Mouse (Mus musculus) megakaryocyte, embryonic 14.5 days (primary cell): ENCODE data around the gene Gins1. TPM values are rescaled to one million over a fixed set of nuclear protein-coding genes. Genes with fewer than 3 reads are reported as not detected.
"Not testable (repeated sequence)": the region's sequence is repeated elsewhere in the genome, so short reads cannot be mapped to it uniquely, and the experiment has no call there.

Experiments used
- H3K27me3 ChIP-seq: replicated peaks from 2 replicates; pipeline ENCODE3; 2012; ENCODE audit warnings: inconsistent platforms
- H3K36me3 ChIP-seq: replicated peaks from 2 replicates; pipeline ENCODE3; 2012; ENCODE audit warnings: low read length, inconsistent platforms, mixed read lengths
- H3K4me1 ChIP-seq: 2 replicates; pipeline ENCODE4 v1.6.1; 2012; ENCODE audit warnings: inconsistent platforms
- H3K4me3 ChIP-seq: replicated peaks from 2 replicates; pipeline ENCODE3; 2012; ENCODE audit warnings: moderate library complexity, mild to moderate bottlenecking, inconsistent platforms
- H3K9me3 ChIP-seq: 2 replicates; pipeline ENCODE4 v1.6.1; 2012; ENCODE audit warnings: inconsistent platforms
- FLI1 ChIP-seq: IDR thresholded peaks from 2 replicates; pipeline ENCODE4 v1.6.1; 2012; ENCODE audit warnings: low read length, inconsistent platforms, mixed read lengths
- GATA1 ChIP-seq: IDR thresholded peaks from 3 replicates; pipeline ENCODE4 v1.6.1; 2012; ENCODE audit warnings: mixed read lengths, low read length, inconsistent platforms, borderline replicate concordance
- polyA plus RNA-seq: library from polyadenylated mRNA; stranded (reverse); fragments of >175 nt; gene quantifications from 2 replicates; pipeline ENCODE4 v1.2.3, GENCODE M21; 2012; ENCODE audit warnings: low replicate concordance; ENCODE audit not compliant: insufficient read depth

Gins1 gene
- polyA plus RNA-seq, 1 experiment: 7.9 TPM

DNA sequence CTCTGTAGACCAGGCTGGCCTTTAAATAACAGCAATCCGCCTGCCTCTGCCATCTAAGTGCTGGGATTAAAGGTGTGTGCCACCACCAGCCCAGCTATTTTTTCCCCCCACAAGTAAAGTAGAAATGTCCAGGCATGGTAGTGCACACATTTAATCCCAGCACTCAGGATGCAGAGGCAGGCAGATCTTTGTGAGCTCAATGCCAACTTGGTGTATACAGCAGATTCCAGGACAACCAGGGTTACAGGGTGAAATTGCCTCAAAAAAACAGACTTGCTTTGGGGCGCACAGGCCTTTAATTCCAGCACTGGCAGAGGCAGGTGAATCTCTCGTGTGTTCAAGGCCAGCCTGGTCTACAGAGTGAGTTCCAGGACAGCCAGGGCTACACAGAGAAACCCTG, 17.8 kb downstream of the Gins1 start:
- Histone ChIP-seq H3K4me1 (peaks cover 17% of the 10 kb centered on the region), H3K4me3 (no peak overlapping the region), H3K36me3 (peaks cover 51% of the 10 kb centered on the region), H3K9me3 (no peaks in the 10 kb centered on the region), H3K27me3 (no peaks in the 10 kb centered on the region)
- TF ChIP-seq GATA1 (no peak), FLI1 (no peak)

DNA sequence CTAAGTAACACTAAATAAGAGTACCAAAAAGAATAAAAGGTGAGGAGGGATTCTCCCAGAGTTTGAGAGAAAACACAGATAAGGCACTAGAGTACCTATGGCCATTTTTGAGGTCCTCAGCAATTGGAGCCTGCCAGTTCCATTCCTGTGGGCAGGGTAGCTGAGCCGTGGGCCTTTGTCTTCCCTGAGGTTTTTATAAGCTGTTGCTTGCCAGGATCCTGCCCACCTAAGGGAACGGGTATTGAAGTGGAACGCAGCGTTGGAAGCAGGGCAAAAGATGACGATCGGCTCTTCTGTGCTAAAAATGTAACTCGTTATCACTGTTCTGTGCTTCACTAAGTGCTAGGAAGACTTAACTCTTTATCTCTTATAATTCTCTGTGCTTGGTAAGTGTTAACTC, 18.3 kb downstream of the Gins1 start:
- H3K9me3 ChIP-seq: no peaks in the 10 kb centered on the region
- H3K4me1 ChIP-seq: peaks cover 17% of the 10 kb centered on the region
- TF ChIP-seq GATA1 (no peak), FLI1 (no peak)
- H3K4me3 ChIP-seq: no peak overlapping the region
- H3K27me3 ChIP-seq: no peaks in the 10 kb centered on the region
- H3K36me3 ChIP-seq: peaks cover 49% of the 10 kb centered on the region

DNA sequence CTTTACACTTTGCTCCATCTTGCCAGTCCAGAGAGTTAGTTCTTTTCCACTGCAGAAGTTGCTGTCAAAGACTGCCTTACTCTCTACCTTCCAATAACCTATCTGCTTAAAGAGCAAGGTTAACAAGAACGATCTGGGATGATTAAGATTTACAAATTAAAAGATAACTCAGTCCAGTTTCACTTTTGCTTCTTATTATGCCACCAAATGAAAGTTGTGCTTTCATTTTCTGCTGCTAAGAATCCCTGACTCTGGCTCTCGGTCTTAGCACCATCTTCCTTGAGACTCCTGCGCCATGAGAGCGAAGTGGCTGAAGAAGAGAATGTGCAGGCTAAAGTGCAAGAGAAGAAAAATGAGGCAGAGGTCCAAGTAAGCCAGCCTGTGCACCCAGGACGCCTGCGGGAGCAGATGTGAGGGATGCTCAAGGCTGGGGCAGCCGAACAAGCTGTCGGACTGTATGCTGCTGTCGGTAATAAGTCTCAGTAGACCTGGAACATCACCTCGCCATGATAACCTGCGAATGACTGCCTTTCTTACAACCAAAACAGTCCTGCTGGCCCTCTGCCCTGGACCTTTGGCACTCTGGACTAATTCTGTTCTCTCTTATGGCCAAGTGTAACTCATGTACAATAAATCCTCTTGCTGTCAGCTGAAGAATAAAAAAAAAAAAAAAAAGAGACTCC, 22.0 kb downstream of the Gins1 start:
- no peak overlapping the region for H3K4me3 ChIP-seq
- no peak for TF ChIP-seq GATA1
- TF ChIP-seq FLI1: no peak
- H3K27me3 ChIP-seq: no peaks in the 10 kb centered on the region
- H3K4me1 ChIP-seq: peaks cover 18% of the 10 kb centered on the region
- H3K9me3 ChIP-seq: no peaks in the 10 kb centered on the region
- H3K36me3 ChIP-seq: peaks cover 66% of the 10 kb centered on the region

DNA sequence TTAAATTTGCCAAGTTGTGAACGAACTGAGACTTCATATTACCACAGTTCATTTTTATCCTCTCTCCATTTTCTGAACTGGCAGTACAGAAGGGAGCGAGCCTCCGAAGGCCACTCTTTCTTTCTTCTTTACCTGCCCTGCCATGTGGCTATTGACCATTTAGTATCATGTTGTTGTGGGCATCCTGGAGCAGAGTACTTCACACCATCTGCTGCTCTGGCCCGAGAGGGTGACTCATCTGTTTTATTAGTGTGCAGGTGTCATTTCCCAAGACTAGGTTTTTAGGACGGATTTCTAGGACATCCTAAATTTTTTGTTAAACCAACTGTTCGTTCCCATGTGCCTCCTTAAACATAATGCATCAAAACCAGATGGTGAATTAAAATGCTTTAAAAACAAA, 24.0 kb downstream of the Gins1 start:
- TF ChIP-seq FLI1: no peak
- H3K4me3 ChIP-seq: no peak overlapping the region
- peaks cover 75% of the 10 kb centered on the region for H3K36me3 ChIP-seq
- H3K9me3 ChIP-seq: no peaks in the 10 kb centered on the region
- H3K27me3 ChIP-seq: no peaks in the 10 kb centered on the region
- H3K4me1 ChIP-seq: peaks cover 27% of the 10 kb centered on the region

DNA sequence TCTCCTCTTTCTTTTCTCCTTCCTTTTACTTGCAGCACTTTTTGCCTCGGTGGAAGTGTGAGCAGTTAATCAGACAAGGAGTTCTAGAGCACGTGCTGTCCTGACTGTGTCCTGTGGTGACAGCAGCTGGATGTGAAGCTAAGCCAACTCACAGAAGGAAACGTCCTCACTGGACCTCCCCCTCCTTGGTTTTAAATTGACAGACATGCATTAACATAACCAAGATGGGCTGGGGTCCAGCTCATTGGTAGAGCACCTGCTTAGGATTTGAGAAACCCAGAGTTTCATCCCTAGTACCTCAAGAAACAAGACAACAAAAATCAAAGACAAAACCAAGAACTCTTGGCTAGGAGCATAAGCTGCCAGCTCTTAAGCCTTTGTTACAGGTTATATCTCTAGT, 25.6 kb downstream of the Gins1 start:
- no peak for TF ChIP-seq FLI1
- no peak for TF ChIP-seq GATA1
- no peak overlapping the region for H3K4me3 ChIP-seq
- no peaks in the 10 kb centered on the region for H3K27me3 ChIP-seq
- no peaks in the 10 kb centered on the region for H3K9me3 ChIP-seq
- H3K36me3 ChIP-seq: peaks cover 86% of the 10 kb centered on the region
- peaks cover 39% of the 10 kb centered on the region for H3K4me1 ChIP-seq

DNA sequence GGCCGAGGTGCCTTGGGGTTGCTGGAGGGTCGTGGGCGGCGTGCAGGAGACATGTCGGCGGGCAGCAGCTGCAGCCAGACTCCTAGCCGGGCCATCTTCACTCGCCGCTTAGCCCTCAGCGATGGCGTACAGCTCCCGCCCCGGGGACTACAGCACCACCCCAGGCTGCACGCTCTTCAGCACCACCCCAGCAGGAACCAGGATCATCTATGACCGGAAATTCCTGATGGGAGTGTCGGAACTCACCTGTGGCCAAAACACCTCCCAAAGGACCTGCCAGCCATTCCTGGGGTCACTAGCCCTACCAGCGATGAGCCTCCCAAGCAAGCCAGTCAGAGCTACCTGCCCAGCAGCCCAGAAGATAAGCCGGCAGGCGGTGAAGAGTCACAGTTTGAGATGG, 28.3 kb downstream of the Gins1 start:
- H3K9me3 ChIP-seq: no peaks in the 10 kb centered on the region
- H3K27me3 ChIP-seq: no peaks in the 10 kb centered on the region
- H3K36me3 ChIP-seq: peaks cover 88% of the 10 kb centered on the region
- H3K4me1 ChIP-seq: peaks cover 50% of the 10 kb centered on the region
- TF ChIP-seq GATA1 (no peak), FLI1 (no peak)
- no peak overlapping the region for H3K4me3 ChIP-seq

DNA sequence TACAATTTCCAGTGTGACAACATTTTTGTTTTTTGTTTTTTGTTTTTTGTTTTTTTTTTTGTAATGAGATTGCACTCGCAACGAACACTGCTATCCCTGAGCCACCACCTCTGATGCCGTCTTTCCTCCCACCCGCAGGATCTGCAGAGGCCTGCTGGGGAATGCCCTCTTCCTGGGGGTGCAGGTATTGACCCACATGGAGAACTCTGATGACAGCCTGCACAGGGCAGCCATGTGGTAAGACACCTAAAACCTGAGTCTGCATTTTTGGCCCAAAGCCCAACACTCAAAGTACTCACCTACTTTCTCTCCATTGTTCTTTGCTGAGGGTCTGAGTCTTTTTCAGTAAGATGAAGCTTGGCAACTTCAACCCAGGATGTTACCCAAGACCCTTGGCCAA, 29.5 kb downstream of the Gins1 start:
- peaks cover 50% of the 10 kb centered on the region for H3K4me1 ChIP-seq
- no peak overlapping the region for H3K4me3 ChIP-seq
- no peaks in the 10 kb centered on the region for H3K9me3 ChIP-seq
- H3K36me3 ChIP-seq: peaks cover 81% of the 10 kb centered on the region
- no peaks in the 10 kb centered on the region for H3K27me3 ChIP-seq
- TF ChIP-seq GATA1 (no peak), FLI1 (no peak)

DNA sequence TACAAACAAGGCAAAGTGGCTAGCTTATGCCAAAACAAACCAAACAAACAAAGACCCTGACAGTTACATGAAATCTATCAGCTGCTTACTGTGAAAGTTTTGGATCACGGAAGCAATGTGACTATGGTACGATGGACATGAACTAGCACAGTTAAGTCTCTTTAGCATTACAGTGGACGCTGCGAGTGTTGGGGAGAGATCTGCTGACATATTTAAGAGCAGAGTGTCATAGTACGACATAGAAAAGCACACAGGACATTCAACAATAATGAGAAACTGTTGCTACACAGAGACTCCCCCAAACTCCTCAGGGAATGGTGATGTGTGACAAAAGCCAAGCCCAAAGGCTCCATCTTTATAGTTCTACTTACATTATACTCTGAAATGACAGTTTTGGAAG, 38.8 kb downstream of the Gins1 start:
- Histone ChIP-seq H3K4me1 (peaks cover 33% of the 10 kb centered on the region), H3K27me3 (no peaks in the 10 kb centered on the region), H3K36me3 (peaks cover 84% of the 10 kb centered on the region), H3K9me3 (no peaks in the 10 kb centered on the region), H3K4me3 (no peak overlapping the region)
- TF ChIP-seq FLI1 (no peak), GATA1 (no peak)

DNA sequence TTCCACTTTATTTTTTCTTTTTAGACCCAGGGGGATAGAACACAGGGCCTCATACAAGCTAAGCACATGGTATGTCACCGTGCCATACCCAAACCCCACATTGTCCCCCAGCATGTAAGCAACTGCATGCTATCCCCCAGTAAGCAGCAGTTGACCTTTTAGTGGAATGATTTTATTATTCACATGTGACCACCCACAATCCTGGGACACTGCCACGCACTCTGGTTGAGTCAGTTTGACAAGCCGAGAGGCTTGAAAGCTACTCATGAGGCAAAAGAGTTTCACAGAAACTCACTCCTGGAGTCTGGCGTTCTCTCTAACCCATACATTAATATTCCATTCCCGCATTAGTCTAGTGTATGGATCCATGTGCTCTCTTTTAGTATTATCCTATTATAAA, 42.1 kb downstream of the Gins1 start:
- H3K4me3 ChIP-seq, H3K27me3 ChIP-seq, H3K9me3 ChIP-seq: not testable (repeated sequence)
- H3K36me3 ChIP-seq: peaks cover 89% of the 10 kb centered on the region
- peaks cover 35% of the 10 kb centered on the region for H3K4me1 ChIP-seq

DNA sequence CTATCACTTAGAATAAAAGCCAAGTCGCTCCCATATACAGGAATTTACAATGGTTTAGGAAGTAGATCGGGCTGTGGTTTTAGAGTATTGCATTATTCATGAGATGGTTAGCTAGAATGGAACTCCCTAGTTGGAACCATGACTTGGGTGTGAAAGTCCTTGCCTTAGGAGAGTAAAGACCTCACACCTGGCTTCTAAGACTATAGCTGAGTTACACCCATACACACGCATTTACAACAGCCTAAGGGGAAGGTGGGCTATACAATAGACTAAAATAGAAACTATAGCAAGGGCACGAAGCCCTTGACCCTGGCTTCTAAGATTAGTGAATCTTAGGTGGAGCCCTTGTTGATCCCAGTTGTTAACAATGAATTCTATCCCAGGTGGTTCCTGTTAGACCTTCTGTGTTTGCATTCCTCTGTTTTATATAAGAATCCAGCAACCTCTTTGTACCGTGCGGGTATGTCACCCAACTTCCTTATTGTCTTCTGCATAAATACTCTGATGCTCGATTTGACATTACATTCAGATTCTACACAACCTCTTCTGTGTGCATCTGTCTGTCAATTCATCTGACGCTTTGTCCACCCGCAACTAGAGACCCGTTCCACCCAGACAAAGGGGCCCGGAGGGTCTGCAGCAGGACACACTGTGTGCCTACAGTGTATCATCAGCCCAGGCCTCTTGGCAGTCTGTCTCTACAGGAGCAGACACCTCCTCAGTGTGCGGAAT, 42.8 kb downstream of the Gins1 start:
- H3K27me3 ChIP-seq, H3K4me3 ChIP-seq, H3K9me3 ChIP-seq: not testable (repeated sequence)
- H3K36me3 ChIP-seq: peaks cover 89% of the 10 kb centered on the region
- H3K4me1 ChIP-seq: peaks cover 28% of the 10 kb centered on the region

DNA sequence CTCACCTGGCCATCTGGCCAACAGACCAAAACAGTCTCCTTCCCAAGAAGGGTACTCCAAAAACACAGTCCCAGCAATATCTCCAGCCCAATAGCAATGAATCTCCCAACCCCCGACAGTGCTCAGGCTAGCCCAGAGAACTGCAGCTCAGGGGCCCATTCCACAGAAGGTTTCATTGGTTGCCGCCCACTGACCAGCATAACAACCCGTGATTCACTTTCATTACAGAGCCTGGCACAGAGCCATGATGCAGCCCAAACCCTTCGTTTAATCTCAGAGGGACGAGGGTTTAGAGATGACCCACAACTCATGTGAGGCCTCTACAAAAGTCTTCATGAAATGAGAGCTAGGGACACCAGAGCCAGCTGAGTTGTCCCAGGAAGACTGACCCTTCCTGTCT, 43.6 kb downstream of the Gins1 start:
- Histone ChIP-seq H3K27me3 (no peaks in the 10 kb centered on the region), H3K9me3 (no peaks in the 10 kb centered on the region), H3K36me3 (peaks cover 87% of the 10 kb centered on the region), H3K4me3 (no peak overlapping the region), H3K4me1 (peaks cover 21% of the 10 kb centered on the region)
- TF ChIP-seq GATA1 (no peak), FLI1 (no peak)
